Mouse (Mus musculus): ENCODE measurements around the gene Naaa. TPM values are rescaled to one million over a fixed set of nuclear protein-coding genes. Genes with fewer than 3 reads are reported as not detected.

Gene Naaa
- total RNA-seq, 2 experiments from 2014 or later = 37.9 to 38.9 TPM

GRCm38 (mm10) chr5:92270496-92270895 lies 7.5 kb downstream of the Naaa start:
- no peak for DNase-seq (ENCODE audit: low spot score in 2 of 2)

GRCm38 (mm10) chr5:92263761-92264359 lies 14.1 kb downstream of the Naaa start:
- DNase-seq (ENCODE audit: low spot score in 2 of 2) = peak; percentile 57

DNA sequence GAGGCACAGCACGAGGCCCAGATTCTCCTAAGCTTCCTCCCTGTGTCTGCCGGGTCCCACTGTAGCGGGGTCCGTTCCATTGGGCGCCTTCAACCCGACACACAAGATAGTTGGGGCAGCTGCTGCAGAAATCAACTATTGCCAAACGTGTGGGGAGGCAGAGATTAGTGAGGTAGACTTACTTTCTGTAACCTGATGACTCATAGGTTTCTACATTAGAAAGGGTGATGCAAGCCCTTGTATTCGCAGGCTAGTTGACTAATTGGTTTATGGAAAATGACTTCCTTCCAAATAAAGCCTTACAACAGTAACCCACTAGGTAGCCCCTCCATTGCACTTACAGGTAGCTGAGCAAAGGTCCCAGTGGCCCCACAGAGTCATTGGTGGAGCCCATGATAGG lies 15.3 kb downstream of the Naaa start:
- no peak for DNase-seq (ENCODE audit: low spot score in 2 of 2)

DNA sequence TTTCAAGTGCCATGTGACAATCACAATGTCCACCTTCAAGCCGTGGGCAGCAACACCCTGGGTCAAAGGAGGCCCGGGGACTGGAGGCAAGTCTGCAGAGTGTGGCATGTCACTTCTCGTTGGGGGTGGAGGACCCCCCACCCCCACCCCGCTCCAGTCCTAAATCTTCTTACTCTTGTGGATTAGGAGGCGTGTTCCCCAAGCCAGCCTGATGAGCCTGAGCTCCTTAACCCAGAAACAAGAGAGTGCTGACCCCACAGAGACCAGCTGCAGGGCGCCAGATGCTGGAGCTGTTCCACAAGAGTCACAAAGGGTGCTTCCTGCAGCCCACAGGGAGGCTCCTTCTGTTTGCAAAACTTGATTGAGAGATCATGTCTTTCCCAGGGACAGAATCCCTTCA lies 21.8 kb downstream of the Naaa start, which contains the start of gene Ppef2:
Gene Ppef2 (minus strand): TSS at position 61 of the 400 bp plus-strand sequence.
- DNase-seq (ENCODE audit: low spot score in 2 of 2) = no peak

DNA sequence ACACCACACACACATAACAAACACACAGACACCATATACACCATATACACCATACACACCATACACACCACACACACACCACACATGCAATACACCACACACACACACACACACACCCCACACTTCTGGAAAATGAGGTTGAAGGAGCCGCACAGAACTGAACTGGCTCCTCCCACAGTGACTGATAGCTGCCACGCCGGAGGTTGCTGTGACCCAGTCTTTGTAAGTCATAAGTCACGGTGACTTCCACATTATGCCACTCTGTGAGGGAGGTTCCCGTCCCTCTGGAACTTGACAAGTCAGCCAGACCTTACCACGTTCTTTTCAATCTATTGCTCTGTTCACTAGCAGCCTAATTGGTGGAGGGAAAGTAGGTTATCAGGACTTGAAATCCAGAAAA lies 23.5 kb downstream of the Naaa start:
- no peak for DNase-seq (ENCODE audit: low spot score in 2 of 2)

GRCm38 (mm10) chr5:92252797-92253343 lies 25.1 kb downstream of the Naaa start:
- DNase-seq (ENCODE audit: low spot score in 2 of 2) = peak; percentile 17 to 23

DNA sequence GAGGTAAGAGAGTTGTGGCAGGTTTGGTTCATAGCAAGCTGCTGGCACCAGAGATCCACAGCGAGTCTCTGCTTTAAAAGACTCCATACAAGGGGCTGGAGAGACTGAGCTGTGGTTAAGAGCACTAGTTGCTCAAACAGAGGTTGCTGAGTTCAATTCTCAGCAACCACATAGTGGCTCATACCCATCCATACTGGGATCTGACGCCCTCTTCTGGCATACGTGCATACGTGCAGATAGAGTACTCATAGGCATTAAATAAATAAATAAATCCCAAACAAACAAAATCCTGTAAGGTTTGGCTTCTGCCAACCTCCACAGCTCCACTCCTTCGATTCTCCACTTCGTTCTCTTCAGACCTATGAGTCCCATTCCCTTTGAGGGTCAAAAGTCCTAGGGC lies 25.9 kb downstream of the Naaa start:
- no peak for DNase-seq (ENCODE audit: low spot score in 2 of 2)

DNA sequence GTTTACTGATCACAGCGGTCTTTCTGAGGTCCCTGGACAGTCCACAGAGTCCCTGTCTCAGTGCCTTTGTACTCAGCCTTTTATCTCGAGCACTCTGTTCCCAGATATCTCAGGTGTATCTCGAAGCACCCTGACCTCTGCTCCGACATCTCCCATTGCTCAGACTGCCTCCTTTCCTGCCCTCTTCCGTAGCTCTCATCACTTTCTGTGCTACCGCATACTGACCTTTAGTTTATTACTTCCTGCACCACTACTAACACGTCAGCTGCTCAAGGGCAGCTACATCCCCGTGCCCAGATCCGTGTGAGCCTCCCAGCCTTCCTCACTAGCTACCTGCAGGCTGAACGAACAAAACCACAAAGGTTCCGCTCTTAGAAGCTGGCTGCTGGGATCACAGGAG lies 29.4 kb downstream of the Naaa start:
- no peak for DNase-seq (ENCODE audit: low spot score in 2 of 2)

- no peak for DNase-seq (ENCODE audit: low spot score in 2 of 2)
Observed at GRCm38 (mm10) chr5:92245483-92245882, 32.5 kb downstream of the Naaa start.

GRCm38 (mm10) chr5:92244900-92245299 lies 33.1 kb downstream of the Naaa start:
- no peak for DNase-seq (ENCODE audit: low spot score in 2 of 2)

- no peak for DNase-seq (ENCODE audit: low spot score in 2 of 2)
Observed at GRCm38 (mm10) chr5:92240769-92241168, 37.2 kb downstream of the Naaa start.

GRCm38 (mm10) chr5:92239333-92240232 lies 38.4 kb downstream of the Naaa start:
- peak; percentile 75 to 82 for DNase-seq (ENCODE audit: low spot score in 2 of 2)

DNA sequence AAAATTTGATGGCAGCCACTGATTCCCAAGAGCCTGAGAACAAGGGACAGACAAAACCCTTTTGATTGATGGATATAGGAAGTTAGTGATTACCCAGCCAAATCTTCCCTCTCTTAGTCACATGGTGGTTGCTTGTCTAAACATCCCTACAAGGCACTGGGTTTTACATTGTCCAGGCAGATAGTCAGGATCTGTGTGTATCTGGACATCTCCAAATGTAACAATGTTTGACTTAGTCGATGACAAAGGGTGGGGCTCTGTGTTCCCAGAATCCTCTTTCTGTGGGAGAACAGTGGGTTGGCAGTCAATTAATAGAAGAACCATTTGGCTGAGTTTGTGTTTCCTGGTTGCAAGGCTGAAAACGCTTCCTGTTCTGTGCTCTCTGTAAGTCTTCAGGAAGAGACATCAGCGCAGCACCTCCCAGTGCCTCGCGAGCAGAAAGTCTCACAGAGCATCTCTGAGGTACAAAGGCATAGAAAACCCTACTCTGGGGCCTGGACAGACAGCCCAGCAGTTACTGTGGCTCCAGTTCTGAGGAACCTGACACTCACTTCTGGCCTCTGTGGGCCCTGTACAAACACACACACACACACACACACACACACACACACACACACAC lies 42.9 kb downstream of the Naaa start:
- no peak for DNase-seq (ENCODE audit: low spot score in 2 of 2)

DNA sequence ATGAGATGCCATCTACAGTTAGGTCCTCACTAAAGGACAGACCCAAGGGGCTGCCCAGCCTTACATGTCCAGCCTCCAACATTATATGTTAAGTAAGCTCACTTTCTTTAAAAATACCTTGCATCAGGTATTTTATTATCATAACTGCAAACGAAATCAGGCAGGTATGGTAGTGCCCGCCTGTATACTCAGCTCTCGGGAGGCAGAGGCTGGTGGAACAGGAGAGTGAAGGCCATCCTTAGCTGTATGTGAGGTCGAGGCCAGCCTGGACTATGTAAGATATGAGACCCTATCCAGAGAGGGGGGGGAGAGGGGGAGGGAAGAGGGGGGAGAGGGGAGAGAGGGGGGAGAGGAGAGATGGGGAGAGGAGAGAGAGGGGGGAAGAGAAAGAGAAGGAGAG lies 44.6 kb downstream of the Naaa start:
- DNase-seq (ENCODE audit: low spot score in 2 of 2) = no peak

- DNase-seq (ENCODE audit: low spot score in 2 of 2) = no peak
Observed at GRCm38 (mm10) chr5:92231836-92232235, 46.1 kb downstream of the Naaa start.

- no peak for DNase-seq (ENCODE audit: low spot score in 2 of 2)
Observed at GRCm38 (mm10) chr5:92230306-92230705, 47.7 kb downstream of the Naaa start.

DNA sequence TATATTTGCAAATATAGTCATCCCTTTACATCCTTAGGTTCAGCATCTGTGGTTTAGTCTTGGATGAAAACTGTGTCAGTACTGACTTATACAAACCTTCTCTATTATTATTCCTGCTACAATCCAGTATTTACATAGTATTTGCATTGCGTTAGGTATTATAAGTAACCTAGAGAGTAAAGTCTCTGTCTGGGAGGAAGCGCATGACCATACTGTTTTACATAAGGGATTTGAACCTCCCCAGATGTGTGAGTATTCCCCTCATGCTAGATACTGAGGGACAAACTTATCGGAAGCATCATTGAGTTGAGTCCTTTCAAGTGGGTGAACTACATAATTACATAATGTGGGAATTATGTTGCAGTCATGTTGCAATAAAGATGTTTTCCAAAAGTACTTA lies 48.5 kb downstream of the Naaa start:
- DNase-seq (ENCODE audit: low spot score in 2 of 2) = no peak

DNA sequence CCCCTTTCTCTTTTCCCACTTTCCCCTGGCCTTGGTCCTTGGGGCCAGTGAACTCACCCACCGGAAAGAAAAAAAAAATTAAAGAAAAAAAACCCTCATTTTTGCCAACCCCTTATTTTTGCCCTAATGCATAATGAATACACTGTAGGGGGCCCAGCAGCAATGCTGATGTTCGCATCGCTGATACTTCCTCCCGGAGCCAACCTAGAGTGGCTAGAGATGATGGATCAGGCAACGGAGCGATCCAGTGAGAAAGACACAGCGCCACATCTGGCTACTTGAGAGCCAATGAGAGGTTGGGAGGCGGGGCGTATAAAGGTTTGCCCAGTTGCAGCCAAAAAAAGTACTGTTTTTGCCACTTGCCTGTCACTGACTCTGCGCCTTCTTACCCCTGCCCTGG lies 49.2 kb downstream of the Naaa start:
- no peak for DNase-seq (ENCODE audit: low spot score in 2 of 2)

- DNase-seq (ENCODE audit: low spot score in 2 of 2) = no peak
Observed at GRCm38 (mm10) chr5:92227782-92228181, 50.2 kb downstream of the Naaa start.

DNA sequence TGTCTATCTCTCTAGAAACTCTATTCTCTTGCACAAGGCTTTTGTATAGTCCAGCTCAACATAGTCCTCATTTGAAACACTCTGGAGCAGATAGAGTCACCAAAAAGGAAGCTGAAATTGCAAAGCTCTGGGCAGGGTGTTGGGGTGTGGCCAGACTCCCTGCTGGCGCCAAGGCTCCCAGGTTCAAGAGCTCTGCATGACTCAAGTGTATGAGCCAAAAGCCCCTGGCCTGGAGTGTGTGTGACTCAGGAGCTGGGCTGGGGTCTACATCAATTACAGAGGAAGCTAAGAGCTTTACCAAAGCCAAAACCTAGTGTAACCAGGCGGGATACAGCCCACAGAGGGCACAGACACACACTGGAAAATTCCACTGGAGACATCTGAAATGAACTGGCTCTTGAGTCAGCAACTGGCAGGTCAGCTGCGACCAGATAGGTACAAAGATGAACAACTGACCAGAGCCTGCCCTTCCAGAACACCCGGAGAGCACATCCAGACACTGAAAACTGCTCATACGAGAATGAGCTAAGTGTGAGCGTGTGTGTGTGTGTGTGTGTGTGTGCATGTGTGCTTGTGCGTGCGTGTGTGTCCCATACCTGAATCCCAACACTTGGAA lies 57.6 kb downstream of the Naaa start:
- DNase-seq (ENCODE audit: low spot score in 2 of 2) = no peak

- no peak for DNase-seq (ENCODE audit: low spot score in 2 of 2)
Observed at GRCm38 (mm10) chr5:92219826-92220225, 58.1 kb downstream of the Naaa start.
